Mouse (Mus musculus) thymus, adult 2 months (tissue): Measurements from ENCODE around the gene Atp2c1. TPM values are rescaled to one million over a fixed set of nuclear protein-coding genes. Genes with fewer than 3 reads are reported as not detected.
A peak's percentile ranks its signal among the peaks of the same experiment; 100 is the strongest.

ENCODE experiments used
- DNase-seq: peaks from one replicate; pipeline ENCODE4 v3.0.0; 2021
- H3K27ac ChIP-seq: fragments of 200-500 bp; 2 replicates; pipeline ENCODE4 v1.5.1; 2012; ENCODE audit warnings: low read length, control low read depth; ENCODE audit not compliant: control insufficient read depth, insufficient read depth
- H3K27me3 ChIP-seq: fragments of 200-500 bp; 2 replicates; pipeline ENCODE4 v1.6.1; 2012; ENCODE audit warnings: mild to moderate bottlenecking, low read length, moderate library complexity, mixed read lengths; ENCODE audit not compliant: control insufficient read depth, insufficient read depth
- H3K36me3 ChIP-seq: fragments of 200-500 bp; 2 replicates; pipeline ENCODE4 v1.6.1; 2012; ENCODE audit warnings: mild to moderate bottlenecking, low read length, moderate library complexity; ENCODE audit not compliant: control insufficient read depth, insufficient read depth
- H3K4me1 ChIP-seq: fragments of 200-500 bp; replicated peaks from 2 replicates; pipeline ENCODE4 v1.6.1; 2012; ENCODE audit warnings: low read length; ENCODE audit not compliant: control insufficient read depth, insufficient read depth
- H3K4me3 ChIP-seq: fragments of 200-500 bp; 2 replicates; pipeline ENCODE4 v1.5.1; 2012; ENCODE audit warnings: mild to moderate bottlenecking, low read length, control low read depth, moderate library complexity; ENCODE audit not compliant: control insufficient read depth, insufficient read depth
- CTCF ChIP-seq: fragments of 200-500 bp; IDR thresholded peaks from 2 replicates; pipeline ENCODE4 v1.5.1; 2012; ENCODE audit warnings: mild to moderate bottlenecking, control low read depth, low read length, moderate library complexity, borderline replicate concordance; ENCODE audit not compliant: control insufficient read depth, poor library complexity, insufficient read depth; ENCODE audit errors: extremely low read depth
- POLR2A ChIP-seq: fragments of 200-500 bp; IDR thresholded peaks from 2 replicates; pipeline ENCODE4 v1.6.1; 2012; ENCODE audit warnings: mild to moderate bottlenecking, low read length, control low read depth, moderate library complexity; ENCODE audit not compliant: control insufficient read depth, poor library complexity, insufficient read depth; ENCODE audit errors: extremely low read depth
- WGBS: fragments of 180-500 bp; shearing (Covaris S2); methylation state at CpG from one replicate; pipeline ENCODE4 v1.1.7; 2018; 5-methylcytosine and 5-hydroxymethylcytosine counted together
- polyA plus RNA-seq: library from polyadenylated mRNA; depleted of rRNA; stranded (reverse); fragments of >200 nt; gene quantifications from 2 replicates; pipeline ENCODE4 v1.2.3, GENCODE M21; 2012

Atp2c1 gene
- polyA plus RNA-seq, 1 experiment = 48.9 TPM

GRCm38 (mm10) chr9:105520776-105521552 is 6.2 kb downstream of the Atp2c1 start:
- TF ChIP-seq POLR2A (no peak), CTCF (no peak)
- Histone ChIP-seq H3K4me1 (no peaks in the 10 kb centered on the region), H3K27me3 (no peaks in the 10 kb centered on the region; the same call in 1 of the 2 replicates), H3K36me3 (no peaks in the 10 kb centered on the region), H3K4me3 (no peak overlapping the region), H3K27ac (no peak overlapping the region)
- DNase-seq = no peak
- 15% methylated on average over 24 of the region's 24 CpGs for WGBS

- no peaks in the 10 kb centered on the region for H3K36me3 ChIP-seq
- TF ChIP-seq POLR2A (no peak), CTCF (no peak)
- no peaks in the 10 kb centered on the region for H3K4me1 ChIP-seq
- H3K4me3 ChIP-seq = no peak overlapping the region
- H3K27me3 ChIP-seq = no peaks in the 10 kb centered on the region; the same call in 1 of the 2 replicates
- DNase-seq = no peak
- H3K27ac ChIP-seq = no peak overlapping the region
- 51% methylated on average over 6 of the region's 6 CpGs for WGBS
Measured at GRCm38 (mm10) chr9:105519278-105519883, 7.7 kb downstream of the Atp2c1 start.

DNA sequence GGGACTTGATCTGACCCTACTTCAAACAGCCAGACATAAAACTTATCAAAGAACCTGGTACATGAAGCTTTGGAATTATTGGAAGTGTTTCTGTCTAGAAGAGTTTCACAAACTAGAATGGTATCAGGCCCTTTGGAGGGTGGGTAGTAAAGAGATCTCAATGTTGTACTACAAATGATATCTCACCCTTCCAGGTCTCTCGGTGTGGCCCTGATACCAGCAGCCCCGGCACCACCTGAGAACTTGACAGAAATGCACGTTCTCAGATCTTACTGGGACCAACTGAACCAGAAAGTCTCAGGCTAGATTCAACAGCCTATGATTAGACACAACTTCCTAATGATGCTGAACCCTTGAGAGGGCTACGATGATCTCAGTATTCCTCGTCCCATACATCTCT is 23.4 kb downstream of the Atp2c1 start:
- no peaks in the 10 kb centered on the region for H3K27me3 ChIP-seq
- 94% methylated on average over 5 of the region's 5 CpGs for WGBS
- no peaks in the 10 kb centered on the region for H3K36me3 ChIP-seq
- no peak overlapping the region for H3K4me3 ChIP-seq
- H3K4me1 ChIP-seq = no peaks in the 10 kb centered on the region
- no peak overlapping the region for H3K27ac ChIP-seq
- DNase-seq = no peak
- TF ChIP-seq POLR2A (no peak), CTCF (no peak)

DNA sequence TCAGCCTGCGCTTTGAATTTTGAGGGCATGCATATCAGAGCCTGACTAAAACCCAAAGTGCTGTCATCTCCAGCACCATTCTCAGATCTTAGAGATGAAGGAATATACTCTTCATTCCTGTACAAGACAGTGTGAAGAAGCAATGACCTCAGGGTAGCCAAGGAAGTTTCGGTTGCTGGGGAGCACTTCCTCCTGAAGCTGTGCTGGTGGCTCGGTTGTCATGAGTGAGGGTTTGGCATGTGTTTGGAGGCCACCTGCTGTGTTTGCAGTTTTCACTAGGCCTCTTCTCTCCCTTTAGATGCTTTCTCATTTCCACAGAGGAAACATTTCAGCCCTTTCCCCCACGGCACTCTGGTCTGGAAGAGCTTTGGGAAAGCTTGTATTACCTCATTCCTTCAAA is 24.7 kb downstream of the Atp2c1 start:
- no peak for DNase-seq
- Histone ChIP-seq H3K4me3 (no peak overlapping the region), H3K4me1 (no peaks in the 10 kb centered on the region), H3K27me3 (no peaks in the 10 kb centered on the region), H3K27ac (no peak overlapping the region; the same call in 1 of the 2 replicates), H3K36me3 (no peaks in the 10 kb centered on the region)
- WGBS = 34% methylated on average over 4 of the region's 4 CpGs
- TF ChIP-seq CTCF = no peak

GRCm38 (mm10) chr9:105495316-105496174 is 31.6 kb downstream of the Atp2c1 start:
- peak; percentile 69 for DNase-seq
- Histone ChIP-seq H3K36me3 (no peaks in the 10 kb centered on the region), H3K4me1 (0 out of 2 replicates have a peak, but pooled peaks cover 5% of the 10 kb centered on the region), H3K4me3 (peak overlapping the region; percentile 92), H3K27me3 (no peaks in the 10 kb centered on the region), H3K27ac (peak overlapping the region; percentile 47)
- TF ChIP-seq CTCF (no peak), POLR2A (no peak)
- under 1% methylated on average over 39 of the region's 39 CpGs for WGBS

DNA sequence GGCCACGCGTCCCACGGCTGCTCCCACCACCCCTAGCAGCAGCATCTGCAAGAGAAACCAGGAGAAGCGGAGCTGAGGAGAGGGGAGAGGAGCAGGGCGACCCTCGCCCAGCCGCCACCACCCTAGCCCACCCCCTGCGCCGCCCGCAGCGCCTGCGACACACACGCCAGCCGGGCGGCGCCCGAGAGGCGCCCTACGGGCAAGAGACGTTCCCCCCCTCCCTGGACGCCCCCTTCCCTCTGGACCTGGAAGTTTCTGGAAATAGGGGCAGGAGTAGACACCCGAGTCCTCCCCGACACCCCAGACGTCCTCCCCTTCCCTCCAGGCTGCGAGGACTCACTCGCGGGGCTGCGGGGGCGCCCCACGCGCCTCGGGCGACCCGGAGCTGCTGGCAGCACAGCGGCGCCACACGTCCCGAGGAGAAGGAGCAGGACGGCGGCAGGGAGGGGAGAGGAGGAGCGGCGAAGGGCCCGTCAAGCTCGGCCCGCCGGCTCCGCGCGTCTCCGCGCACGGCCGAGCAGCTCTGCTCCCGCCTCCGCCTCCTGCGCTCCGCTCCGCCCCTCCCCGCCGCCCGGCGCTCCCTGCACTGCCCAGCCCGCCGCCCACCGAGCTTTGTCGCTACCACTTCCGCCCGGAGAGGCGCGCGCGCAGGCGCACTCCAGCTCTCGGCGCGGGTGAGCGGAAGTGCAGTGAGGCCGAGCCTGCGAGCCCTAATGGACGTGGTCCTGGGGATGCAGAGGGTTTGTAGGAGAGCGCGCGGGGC is 32.4 kb downstream of the Atp2c1 start:
- Histone ChIP-seq H3K4me1 (0 out of 2 replicates have a peak, but pooled peaks cover 5% of the 10 kb centered on the region), H3K36me3 (no peaks in the 10 kb centered on the region), H3K27me3 (no peaks in the 10 kb centered on the region), H3K27ac (peak overlapping the region; percentile 47), H3K4me3 (peak overlapping the region; percentile 92)
- WGBS = under 1% methylated on average over 78 of the region's 83 CpGs
- TF ChIP-seq POLR2A = peak; percentile 91
- TF ChIP-seq CTCF = 0 out of 2 replicates have a peak, but pooled peaks have one; percentile 39
- peak; percentile 96 for DNase-seq
